ENCODE assay signal across 8 mouse cellular contexts in genomic region chr14:56833211-56833610, GRCm38 (mm10). TPM values are rescaled to one million over a fixed set of nuclear protein-coding genes. Genes with fewer than 3 reads are reported as not detected.
DNase-seq lines count a peak whose midpoint lies in the region; ATAC-seq lines count a peak whose summit lies in the region.
"Not testable (repeated sequence)": the region's sequence is repeated elsewhere in the genome, so short reads cannot be mapped to it uniquely, and the experiment has no call there.

No protein-coding gene starts in this region.

- not testable (repeated sequence) for ATAC-seq in kidney, embryonic 16.5 days (ENCODE audit: low FRiP score, low TSS enrichment)

- not testable (repeated sequence) for H3K9me3 ChIP-seq in kidney, embryonic 16.5 days (ENCODE audit: low read length)

- H3K27ac ChIP-seq in kidney, embryonic 16.5 days (ENCODE audit: low read length): 0 out of 2 replicates have a peak overlapping the region, but pooled peaks have one; percentile 1

- intact Hi-C loops in heart, postnatal 14 days (cut with DNase I): not testable (repeated sequence)

- DNase-seq in R1 (ENCODE audit: low read depth, low spot score) (peak; percentile 74), liver (peak; percentile 19)
- DNase-seq in gastrocnemius, postnatal 10 days: peak; percentile 23
- DNase-seq in heart, postnatal 14 days: peak; percentile 32 to 65
- peak; percentile 44 for DNase-seq in lung, postnatal 14 days
- peak; percentile 19 to 28 for DNase-seq in spleen, postnatal 14 days (ENCODE audit: low spot score in 2 of 2)
- DNase-seq in urinary bladder, postnatal 14 days (ENCODE audit: low spot score): peak; percentile 59

- not testable (repeated sequence) for H3K4me2 ChIP-seq in kidney, embryonic 16.5 days (replicated peaks; ENCODE audit: low read depth, low read length)

- 64% methylated on average over 10 of the region's 10 CpGs for WGBS in kidney, embryonic 16.5 days

- H3K4me3 ChIP-seq in kidney, embryonic 16.5 days (ENCODE audit: low read length): not testable (repeated sequence)

- not testable (repeated sequence) for H3K36me3 ChIP-seq in kidney, embryonic 16.5 days (ENCODE audit: insufficient read depth, low read length)

- not testable (repeated sequence) for H3K9ac ChIP-seq in kidney, embryonic 16.5 days (replicated peaks; ENCODE audit: low read length)

- H3K4me1 ChIP-seq in kidney, embryonic 16.5 days (ENCODE audit: insufficient read depth, low read length): not testable (repeated sequence)

- not testable (repeated sequence) for H3K27me3 ChIP-seq in kidney, embryonic 16.5 days (ENCODE audit: insufficient read depth, low read length)

RNA-seq across cellular contexts. Expression of gene Zmym5, which starts 21.7 kb away (rescaled TPM):
- 10 to 100 TPM; 18.9 to 24.3 TPM for total RNA-seq in gastrocnemius, postnatal 10 days (2021)
- total RNA-seq in heart, postnatal 14 days (2021): 10 to 100 TPM; 23.9 to 24.7 TPM
- 29.2 and 33.5 TPM in 2 replicates for polyA plus RNA-seq in kidney, embryonic 16.5 days (2015; fragmentation: Nextera tagmentation; extraction: Ambion mirVana)

RNA-seq across cellular contexts. Expression of gene Zmym2, which starts 53.2 kb away (rescaled TPM):
- total RNA-seq in gastrocnemius, postnatal 10 days (2021): 10 to 100 TPM; 36.9 to 43.6 TPM
- 10 to 100 TPM; 42.9 to 44.7 TPM for total RNA-seq in heart, postnatal 14 days (2021)
- 50.5 and 50.7 TPM in 2 replicates for polyA plus RNA-seq in kidney, embryonic 16.5 days (2015; fragmentation: Nextera tagmentation; extraction: Ambion mirVana)

RNA-seq across cellular contexts. Expression of gene Pspc1, which starts 55.1 kb away (rescaled TPM):
- total RNA-seq in gastrocnemius, postnatal 10 days (2021): 10 to 100 TPM; 15.6 to 17.8 TPM
- 10 to 100 TPM; 13.3 to 16.4 TPM for total RNA-seq in heart, postnatal 14 days (2021)
- 24.6 and 30.1 TPM in 2 replicates for polyA plus RNA-seq in kidney, embryonic 16.5 days (2015; fragmentation: Nextera tagmentation; extraction: Ambion mirVana)

Comparison
In these comparisons a context has a peak if more than half of its experiments do, and no peak if none do; other contexts are left out.
1. DNase-seq: peak in every context shown above with its lines; median percentile 74 in R1; 59 in urinary bladder, postnatal 14 days; 48 in heart, postnatal 14 days; 44 in lung, postnatal 14 days; 24 in spleen, postnatal 14 days; 23 in gastrocnemius, postnatal 10 days; 19 in liver.